ENCODE assay signal across 8 mouse cellular contexts in the genomic region with DNA sequence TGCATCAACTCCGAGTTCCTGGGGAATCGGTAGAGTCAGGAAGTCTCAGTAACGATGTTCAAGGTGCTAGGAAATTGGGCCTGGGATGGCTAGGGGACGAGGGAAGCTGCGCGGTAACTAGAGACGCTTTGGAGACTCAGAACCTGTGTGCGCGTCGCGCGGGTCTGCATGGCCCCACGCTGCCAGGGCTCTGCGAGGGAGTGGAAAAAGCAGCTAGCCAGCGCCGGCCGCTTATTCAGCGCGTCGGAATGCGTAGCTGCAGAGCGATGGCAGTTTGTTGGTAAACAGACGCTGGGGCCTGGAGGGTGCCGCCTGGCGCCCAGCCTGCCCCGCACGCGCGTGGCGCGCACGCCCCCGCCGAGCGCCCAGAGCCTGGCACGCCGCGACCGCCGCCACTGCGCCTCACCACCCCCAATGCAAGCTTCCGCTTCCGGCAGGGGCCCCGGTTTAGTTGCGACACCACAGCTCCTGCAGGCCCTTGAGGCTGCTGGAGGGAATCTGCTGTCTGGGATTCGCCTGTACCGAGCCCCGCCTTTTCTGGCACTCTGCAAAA. TPM values are rescaled to one million over a fixed set of nuclear protein-coding genes. Genes with fewer than 3 reads are reported as not detected.
A peak's percentile ranks its signal among the peaks of the same experiment; 100 is the strongest.
DNase-seq lines count a peak whose midpoint lies in the region; ATAC-seq and TF ChIP-seq lines count a peak whose summit lies in the region.

Gene Dlx4, minus strand, starts transcription at position 413 of the 553 bp plus-strand sequence.

- intact Hi-C loops in gastrocnemius, adult 2 months (cut with DNase I): no loop called here

- peak within 1 kb of the TSS; percentile 63 for H3K4me3 ChIP-seq in gastrocnemius, adult 2 months
- peak within 1 kb of the TSS; percentile 27 for H3K4me3 ChIP-seq in embryonic fibroblast, embryonic 13.5 days (ENCODE audit: insufficient read depth, low read length)
- H3K4me3 ChIP-seq in hindbrain, embryonic 13.5 days: peak within 1 kb of the TSS; percentile 39
- peak within 1 kb of the TSS; percentile 48 for H3K4me3 ChIP-seq in lung, embryonic 14.5 days (ENCODE audit: low read depth, low read length)

- peak within 1 kb of the TSS; percentile 61 for H3K4me2 ChIP-seq in hindbrain, embryonic 13.5 days
- peak within 1 kb of the TSS; percentile 95 for H3K4me2 ChIP-seq in lung, embryonic 14.5 days

- H3K9ac ChIP-seq in hindbrain, embryonic 13.5 days: peak within 1 kb of the TSS; percentile 53; the same call in 1 of the 2 replicates
- peak within 1 kb of the TSS; percentile 46 for H3K9ac ChIP-seq in lung, embryonic 14.5 days

- under 1% methylated on average over 45 of the region's 48 CpGs for whole genome bisulfite sequencing in hindbrain, embryonic 13.5 days
- under 1% methylated on average over 44 of the region's 48 CpGs for WGBS in lung, embryonic 14.5 days

- peaks cover 4% of the 10 kb centered on the region for H3K4me1 ChIP-seq in embryonic fibroblast, embryonic 13.5 days (ENCODE audit: control insufficient read depth, insufficient read depth, low read length)
- peaks cover 28% of the 10 kb centered on the region for H3K4me1 ChIP-seq in hindbrain, embryonic 13.5 days (replicated peaks)
- peaks cover 7% of the 10 kb centered on the region for H3K4me1 ChIP-seq in lung, embryonic 14.5 days (ENCODE audit: insufficient read depth)

- TF ChIP-seq POLR2A in embryonic fibroblast, embryonic 13.5 days (IDR thresholded peaks at IDR 0.05; ENCODE audit: low read depth, low read length): no peak

- peak; percentile 51 for DNase-seq in gastrocnemius, adult 2 months
- no peak for DNase-seq in gastrocnemius, adult 8-10 months (ENCODE audit: low spot score in 2 of 2)
- DNase-seq in NIH3T3 (ENCODE audit: low read depth): peak; percentile 69
- peak; percentile 82 for DNase-seq in lung, embryonic 14.5 days
- DNase-seq in spleen, postnatal 4 days (ENCODE audit: low spot score in 2 of 2): peak; percentile 25 to 71
- no peak for DNase-seq in ovary, adult 18-20 months (ENCODE audit: low spot score)

- ATAC-seq in hindbrain, embryonic 13.5 days (ENCODE audit: low FRiP score): no peak
- peak; percentile 69 for ATAC-seq in lung, embryonic 14.5 days (ENCODE audit: insufficient read depth)

- no peaks in the 10 kb centered on the region for H3K9me3 ChIP-seq in hindbrain, embryonic 13.5 days
- H3K9me3 ChIP-seq in lung, embryonic 14.5 days (ENCODE audit: low read depth, low read length): no peaks in the 10 kb centered on the region

- H3K36me3 ChIP-seq in hindbrain, embryonic 13.5 days: no peaks in the 10 kb centered on the region
- no peaks in the 10 kb centered on the region for H3K36me3 ChIP-seq in lung, embryonic 14.5 days (ENCODE audit: insufficient read depth)

- no peak within 1 kb of the TSS for H3K27ac ChIP-seq in gastrocnemius, adult 2 months
- no peak within 1 kb of the TSS for H3K27ac ChIP-seq in embryonic fibroblast, embryonic 13.5 days (ENCODE audit: insufficient read depth, low read length)
- no peak within 1 kb of the TSS for H3K27ac ChIP-seq in hindbrain, embryonic 13.5 days
- H3K27ac ChIP-seq in lung, embryonic 14.5 days (ENCODE audit: low read depth): no peak within 1 kb of the TSS

- peaks cover 100% of the 10 kb centered on the region for H3K27me3 ChIP-seq in hindbrain, embryonic 13.5 days
- H3K27me3 ChIP-seq in lung, embryonic 14.5 days (ENCODE audit: insufficient read depth, low read length): peaks cover 100% of the 10 kb centered on the region

- TF ChIP-seq CTCF in gastrocnemius, adult 2 months (IDR thresholded peaks at IDR 0.05): no peak
- TF ChIP-seq CTCF in embryonic fibroblast, embryonic 13.5 days (IDR thresholded peaks at IDR 0.05; ENCODE audit: borderline replicate concordance, insufficient read depth, low read length): no peak
- TF ChIP-seq CTCF in lung, embryonic 14.5 days (IDR thresholded peaks at IDR 0.05; ENCODE audit: low read depth): no peak

RNA-seq across cellular contexts. Expression of gene Dlx4, which starts in this region (rescaled TPM):
- total RNA-seq in gastrocnemius, adult 2 months (2021): not detected
- total RNA-seq in gastrocnemius, adult 8-10 months (2022): not detected
- polyA plus RNA-seq in embryonic fibroblast, embryonic 13.5 days (2011; ENCODE audit: insufficient read length, low read depth, missing spikeins): not detected in 2 replicates
- 0.17 TPM in 1 of 2 replicates, not detected in the other for polyA plus RNA-seq in hindbrain, embryonic 13.5 days (2015; fragmentation: Nextera tagmentation; extraction: Ambion mirVana)
- 0.31 and 0.57 TPM in 2 replicates for polyA plus RNA-seq in lung, embryonic 14.5 days (2014; fragmentation: Nextera tagmentation; extraction: Ambion mirVana)

Comparison
In these comparisons a context has a peak if more than half of its experiments do, and no peak if none do; other contexts are left out.
1. Peak in DNase-seq and H3K4me3 ChIP-seq in gastrocnemius, adult 2 months; RNA of the gene not detected or under 1 TPM.
2. Peak in DNase-seq, ATAC-seq, H3K4me3 ChIP-seq, H3K9ac ChIP-seq and H3K4me2 ChIP-seq in lung, embryonic 14.5 days; RNA of the gene not detected or under 1 TPM.
3. DNase-seq: peak in NIH3T3 (single experiment) and spleen, postnatal 4 days (2 of 2); none in gastrocnemius, adult 8-10 months (0 of 2) and ovary, adult 18-20 months (single experiment).
4. Peak in every context shown above with its lines, with median percentiles within 50 percentile points of each other: H3K4me3 ChIP-seq.